Mouse (Mus musculus) forebrain, embryonic 11.5 days (tissue): ENCODE data around the gene Cfap46. TPM values are rescaled to one million over a fixed set of nuclear protein-coding genes. Genes with fewer than 3 reads are reported as not detected.

Experiments used
- ATAC-seq: fragments of 200-750 bp; cut with Nextera tagmentation; replicated peaks from 2 replicates; pipeline ENCODE4 v1.8.0; 2017; ENCODE audit warnings: moderate TSS enrichment; ENCODE audit not compliant: low FRiP score
- DNase-seq: peaks from one replicate; pipeline ENCODE4 v3.0.0-alpha.2; 2017; ENCODE audit warnings: low spot score
- H3K27ac ChIP-seq: fragments of 300-500 bp; sonication (generic); 2 replicates; pipeline ENCODE4 v1.5.1; 2014; ENCODE audit warnings: low read depth, low read length
- H3K27me3 ChIP-seq: fragments of 300-500 bp; sonication (generic); 2 replicates; pipeline ENCODE4 v1.6.1; 2014; ENCODE audit warnings: mild to moderate bottlenecking, low read length, mixed read lengths; ENCODE audit not compliant: control insufficient read depth, insufficient read depth
- H3K36me3 ChIP-seq: fragments of 300-500 bp; sonication (generic); 2 replicates; pipeline ENCODE4 v1.6.1; 2014; ENCODE audit warnings: mild to moderate bottlenecking, low read length, moderate library complexity, mixed read lengths; ENCODE audit not compliant: control insufficient read depth, insufficient read depth
- H3K4me1 ChIP-seq: fragments of 300-500 bp; sonication (generic); replicated peaks from 2 replicates; pipeline ENCODE4 v1.6.1; 2014; ENCODE audit warnings: low read length, mixed read lengths; ENCODE audit not compliant: control insufficient read depth, insufficient read depth
- H3K4me2 ChIP-seq: fragments of 300-500 bp; sonication (generic); 2 replicates; pipeline ENCODE4 v1.6.1; 2014; ENCODE audit warnings: low read depth, mild to moderate bottlenecking, low read length, moderate library complexity, mixed read lengths; ENCODE audit not compliant: severe bottlenecking
- H3K4me3 ChIP-seq: fragments of 300-500 bp; sonication (generic); 2 replicates; pipeline ENCODE4 v1.5.1; 2014; ENCODE audit warnings: low read depth, low read length
- H3K9ac ChIP-seq: fragments of 300-500 bp; sonication (generic); 2 replicates; pipeline ENCODE4 v1.6.1; 2014; ENCODE audit warnings: low read length
- H3K9me3 ChIP-seq: fragments of 300-500 bp; sonication (generic); 2 replicates; pipeline ENCODE4 v1.6.1; 2016; ENCODE audit warnings: low read length, mixed read lengths; ENCODE audit not compliant: control insufficient read depth
- WGBS: fragments of 180-500 bp; shearing (Covaris S2); extraction: QIAGEN DNeasy Blood & Tissue Kit; methylation state at CpG from one replicate; pipeline ENCODE4 v1.1.7; 2014; 5-methylcytosine and 5-hydroxymethylcytosine counted together
- polyA plus RNA-seq: library from polyadenylated mRNA; unstranded; fragments of >200 nt; fragmentation: Nextera tagmentation; extraction: Ambion mirVana; gene quantifications from 2 replicates; pipeline ENCODE4 v1.2.1, GENCODE M21; 2014

Cfap46 gene
- polyA plus RNA-seq, 1 experiment from 2014 or later = 0.59 TPM

- peak; percentile 93 for DNase-seq
- Histone ChIP-seq H3K9ac (no peak overlapping the region), H3K27ac (no peak overlapping the region), H3K4me1 (no peaks in the 10 kb centered on the region), H3K4me3 (no peak overlapping the region), H3K36me3 (no peaks in the 10 kb centered on the region), H3K9me3 (no peaks in the 10 kb centered on the region), H3K4me2 (no peak overlapping the region), H3K27me3 (no peaks in the 10 kb centered on the region)
- 44% methylated on average over 10 of the region's 10 CpGs for WGBS
- 0 out of 2 replicates have a peak, but pooled peaks have one; percentile 30 for ATAC-seq
Observed at GRCm38 (mm10) chr7:139648107-139648824, 35.4 kb downstream of the Cfap46 start.

- DNase-seq = no peak
- no peak for ATAC-seq
- WGBS = 85% methylated on average over 2 of the region's 2 CpGs
- Histone ChIP-seq H3K9me3 (no peaks in the 10 kb centered on the region), H3K36me3 (no peaks in the 10 kb centered on the region), H3K4me3 (no peak overlapping the region), H3K27ac (no peak overlapping the region), H3K9ac (no peak overlapping the region), H3K27me3 (no peaks in the 10 kb centered on the region), H3K4me2 (no peak overlapping the region), H3K4me1 (no peaks in the 10 kb centered on the region)
Observed at GRCm38 (mm10) chr7:139633393-139633792, 50.2 kb downstream of the Cfap46 start.

DNA sequence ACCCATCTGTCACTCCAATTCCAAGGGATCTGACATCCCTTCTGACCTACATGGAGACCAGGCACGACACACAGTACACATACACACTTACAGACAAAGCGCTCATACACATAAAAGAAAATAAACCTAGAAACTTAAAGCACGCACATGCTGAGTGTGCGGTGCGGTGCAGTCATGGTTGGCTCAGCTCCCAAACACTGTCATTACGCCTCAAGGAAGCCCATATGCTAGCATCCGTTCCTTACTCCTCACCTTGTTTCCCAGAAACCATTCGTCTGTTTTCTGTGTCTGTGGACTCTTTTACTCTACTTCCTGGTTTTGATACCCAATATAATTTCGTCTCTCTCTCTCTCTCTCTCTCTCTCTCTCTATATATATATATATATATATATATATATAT, 58.5 kb downstream of the Cfap46 start:
- Histone ChIP-seq H3K4me1 (no peaks in the 10 kb centered on the region), H3K36me3 (no peaks in the 10 kb centered on the region), H3K4me3 (no peak overlapping the region), H3K27me3 (no peaks in the 10 kb centered on the region), H3K9ac (no peak overlapping the region), H3K27ac (no peak overlapping the region), H3K4me2 (no peak overlapping the region), H3K9me3 (no peaks in the 10 kb centered on the region)
- WGBS = 87% methylated on average over 9 of the region's 9 CpGs
- ATAC-seq = no peak
- no peak for DNase-seq

GRCm38 (mm10) chr7:139622568-139622967, 61.0 kb downstream of the Cfap46 start:
- Histone ChIP-seq H3K36me3 (no peaks in the 10 kb centered on the region), H3K4me3 (no peak overlapping the region), H3K4me1 (no peaks in the 10 kb centered on the region), H3K27me3 (no peaks in the 10 kb centered on the region), H3K27ac (no peak overlapping the region), H3K9ac (no peak overlapping the region), H3K4me2 (no peak overlapping the region), H3K9me3 (no peaks in the 10 kb centered on the region)
- DNase-seq (no peak), ATAC-seq (no peak)
- 93% methylated on average over 13 of the region's 13 CpGs for WGBS

DNA sequence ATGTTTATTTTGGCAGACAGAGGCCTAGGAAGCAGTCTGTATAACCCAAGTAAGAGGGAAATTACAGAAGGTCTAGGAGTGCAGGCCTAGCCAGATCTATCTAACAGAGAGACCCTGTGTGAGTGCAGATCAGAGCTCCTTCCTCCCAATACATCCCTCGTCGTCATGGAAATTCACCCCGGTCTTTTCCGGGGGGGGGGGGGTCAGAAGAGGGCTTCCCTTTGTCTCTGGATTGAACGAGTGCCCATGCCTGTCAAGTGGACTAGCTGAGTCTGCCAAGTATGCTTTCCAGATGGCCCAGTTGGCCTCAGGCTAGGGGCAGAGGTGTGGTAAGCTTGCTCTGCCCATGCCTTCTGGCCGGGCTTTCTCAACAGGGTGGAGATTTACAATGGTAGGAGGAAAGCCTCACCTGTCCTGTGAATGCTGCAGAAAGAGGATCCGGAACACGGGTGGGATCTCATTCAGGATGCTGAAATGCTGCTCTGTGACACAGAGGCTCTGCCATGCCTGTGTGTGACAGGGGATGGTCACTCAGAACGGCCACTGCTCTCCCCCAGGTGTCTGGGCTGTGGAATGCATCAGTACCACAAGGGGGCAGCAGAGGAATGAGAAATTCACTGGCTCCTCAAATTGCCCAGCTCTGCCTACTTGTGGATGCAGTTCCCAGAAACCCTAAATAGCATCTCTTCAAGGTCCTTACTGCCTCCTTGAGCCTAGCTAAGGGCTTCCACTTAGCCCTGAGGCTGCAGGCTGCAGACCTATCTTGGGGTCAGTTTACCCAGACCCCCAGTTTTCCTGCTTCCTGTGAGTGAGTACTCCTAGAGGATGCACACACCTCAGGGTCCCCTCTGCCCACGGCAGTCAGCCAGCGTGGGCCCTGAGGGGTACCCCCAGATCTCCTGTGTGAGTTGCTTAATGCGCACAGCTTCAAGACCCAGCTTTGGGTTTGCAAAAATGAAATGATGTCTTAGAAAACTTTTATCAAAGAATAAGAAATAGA, 67.5 kb downstream of the Cfap46 start:
- Histone ChIP-seq H3K4me2 (no peak overlapping the region), H3K36me3 (no peaks in the 10 kb centered on the region), H3K27me3 (no peaks in the 10 kb centered on the region), H3K4me3 (no peak overlapping the region), H3K4me1 (no peaks in the 10 kb centered on the region), H3K27ac (no peak overlapping the region), H3K9me3 (no peaks in the 10 kb centered on the region), H3K9ac (no peak overlapping the region)
- 57% methylated on average over 12 of the region's 12 CpGs for WGBS
- DNase-seq (peak; percentile 87), ATAC-seq (peak; percentile 46; the same call in 1 of the 2 replicates)

DNA sequence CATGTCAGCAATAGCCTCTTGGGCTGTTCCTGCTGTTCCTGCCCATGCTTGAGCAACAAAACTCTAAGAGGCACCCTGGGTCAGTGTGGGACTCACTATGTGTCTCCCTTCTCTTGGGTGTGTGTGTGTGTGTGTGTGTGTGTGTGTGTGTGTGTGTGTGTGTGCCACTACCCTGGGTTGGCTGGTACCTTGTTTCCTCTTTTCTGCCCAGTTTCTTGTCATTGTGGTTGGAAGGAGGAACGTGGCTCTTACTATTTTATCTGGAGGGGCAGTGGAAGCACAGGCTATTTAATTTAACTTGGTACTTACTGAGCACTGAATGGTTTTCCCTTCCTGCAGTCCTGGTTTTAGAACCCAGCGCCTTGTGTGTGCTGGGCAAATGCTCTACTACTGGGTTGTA, 73.3 kb downstream of the Cfap46 start:
- DNase-seq (no peak), ATAC-seq (no peak)
- WGBS = 84% methylated on average over 2 of the region's 2 CpGs
- no peaks in the 10 kb centered on the region for H3K4me1 ChIP-seq
- no peaks in the 10 kb centered on the region for H3K9me3 ChIP-seq
- H3K27me3 ChIP-seq = no peaks in the 10 kb centered on the region
- no peaks in the 10 kb centered on the region for H3K36me3 ChIP-seq
- no peak overlapping the region for H3K9ac ChIP-seq
- H3K4me2 ChIP-seq = no peak overlapping the region
- no peak overlapping the region for H3K4me3 ChIP-seq
- H3K27ac ChIP-seq = no peak overlapping the region

DNA sequence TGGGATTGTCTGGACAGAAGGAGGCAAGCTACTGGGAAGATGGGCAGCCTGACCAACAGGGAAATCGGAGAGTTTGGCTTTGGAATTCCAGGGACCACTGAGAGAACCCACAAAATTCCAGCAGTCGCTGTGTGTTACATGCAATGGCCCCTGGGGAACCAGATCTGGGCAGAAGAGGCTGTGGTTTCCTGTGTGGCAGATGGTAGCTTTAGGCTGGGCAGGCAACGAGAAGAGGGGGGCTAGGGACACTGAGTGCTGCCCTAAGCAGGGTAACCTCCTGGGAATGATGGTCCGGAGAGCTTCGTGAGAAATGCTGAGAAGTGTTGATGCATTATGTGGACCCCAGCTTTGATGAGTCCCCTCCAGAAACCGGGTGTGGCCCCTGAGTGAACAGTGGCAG, 87.8 kb downstream of the Cfap46 start:
- Histone ChIP-seq H3K27ac (no peak overlapping the region), H3K27me3 (no peaks in the 10 kb centered on the region), H3K9ac (no peak overlapping the region), H3K9me3 (no peaks in the 10 kb centered on the region), H3K4me3 (no peak overlapping the region), H3K36me3 (no peaks in the 10 kb centered on the region), H3K4me1 (no peaks in the 10 kb centered on the region), H3K4me2 (no peak overlapping the region)
- 79% methylated on average over 6 of the region's 6 CpGs for WGBS
- no peak for DNase-seq
- ATAC-seq = no peak

DNA sequence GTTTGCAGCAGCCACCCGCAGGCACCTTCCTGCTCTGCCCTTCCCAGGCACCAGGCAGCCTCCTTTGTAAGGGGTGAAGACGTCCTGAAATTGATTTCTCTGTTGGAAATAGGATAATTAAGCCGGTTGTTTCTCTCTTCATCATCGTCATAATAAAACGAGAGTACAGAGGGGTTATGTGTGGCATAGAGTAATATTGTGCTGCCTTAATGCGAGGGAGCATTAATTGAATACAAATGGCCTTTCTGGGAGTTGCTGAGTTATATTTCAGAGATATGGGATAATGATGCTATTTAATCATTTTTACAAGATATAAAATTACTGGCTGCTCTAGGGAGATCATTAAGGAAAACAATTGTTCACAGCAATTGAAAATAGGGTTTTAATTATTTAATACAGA, 88.3 kb downstream of the Cfap46 start:
- Histone ChIP-seq H3K4me3 (no peak overlapping the region), H3K4me1 (no peaks in the 10 kb centered on the region), H3K9ac (no peak overlapping the region), H3K9me3 (no peaks in the 10 kb centered on the region), H3K27ac (no peak overlapping the region), H3K4me2 (no peak overlapping the region), H3K36me3 (no peaks in the 10 kb centered on the region), H3K27me3 (no peaks in the 10 kb centered on the region)
- ATAC-seq (no peak), DNase-seq (no peak)
- WGBS = 78% methylated on average over 6 of the region's 6 CpGs
